Mouse (Mus musculus): ENCODE data around the gene Nup160. TPM values are rescaled to one million over a fixed set of nuclear protein-coding genes. Genes with fewer than 3 reads are reported as not detected.

Gene Nup160
- polyA plus RNA-seq, 1 experiment from 2014 or later, result 41.1 TPM

GRCm38 (mm10) chr2:90639747-90640699 lies 37.0 kb upstream of the Nup160 start:
- no peaks in the 10 kb centered on the region for H3K27me3 ChIP-seq (replicated peaks; ENCODE audit: control insufficient read depth, insufficient read depth, low read length)
- ATAC-seq (ENCODE audit: low read depth), result peak; percentile 71; the same call in 1 of the 2 replicates
- H3K27ac ChIP-seq (replicated peaks; ENCODE audit: low read depth, low read length), result no peak overlapping the region
- no peak overlapping the region for H3K9ac ChIP-seq (ENCODE audit: low read depth, low read length)
- H3K4me1 ChIP-seq (ENCODE audit: control insufficient read depth, insufficient read depth, low read length), result peaks cover 3% of the 10 kb centered on the region; the same call in 1 of the 2 replicates
- DNase-seq (ENCODE audit: low spot score), result peak; percentile 41
- no peak overlapping the region for H3K4me3 ChIP-seq (ENCODE audit: low read depth, low read length)
- H3K4me2 ChIP-seq (ENCODE audit: low read depth, low read length), result no peak overlapping the region
- no peaks in the 10 kb centered on the region for H3K9me3 ChIP-seq (ENCODE audit: control insufficient read depth, low read length)
- WGBS, result 45% methylated on average over 5 of the region's 5 CpGs
- H3K36me3 ChIP-seq (ENCODE audit: control insufficient read depth, insufficient read depth, low read length), result no peaks in the 10 kb centered on the region

GRCm38 (mm10) chr2:90641007-90641709 lies 35.9 kb upstream of the Nup160 start:
- Histone ChIP-seq H3K36me3 (ENCODE audit: control insufficient read depth, insufficient read depth, low read length) (no peaks in the 10 kb centered on the region), H3K9ac (ENCODE audit: low read depth, low read length) (no peak overlapping the region), H3K9me3 (ENCODE audit: control insufficient read depth, low read length) (no peaks in the 10 kb centered on the region), H3K27me3 (replicated peaks; ENCODE audit: control insufficient read depth, insufficient read depth, low read length) (no peaks in the 10 kb centered on the region), H3K4me1 (ENCODE audit: control insufficient read depth, insufficient read depth, low read length) (peaks cover 3% of the 10 kb centered on the region; the same call in 1 of the 2 replicates), H3K4me2 (ENCODE audit: low read depth, low read length) (no peak overlapping the region), H3K27ac (replicated peaks; ENCODE audit: low read depth, low read length) (no peak overlapping the region), H3K4me3 (ENCODE audit: low read depth, low read length) (no peak overlapping the region)
- 76% methylated on average over 10 of the region's 10 CpGs for WGBS
- DNase-seq (ENCODE audit: low spot score) (no peak), ATAC-seq (ENCODE audit: low read depth) (no peak; the same call in 1 of the 2 replicates)

GRCm38 (mm10) chr2:90641710-90642039 lies 35.3 kb upstream of the Nup160 start:
- Histone ChIP-seq H3K9me3 (ENCODE audit: control insufficient read depth, low read length) (no peaks in the 10 kb centered on the region), H3K4me3 (ENCODE audit: low read depth, low read length) (no peak overlapping the region), H3K27ac (replicated peaks; ENCODE audit: low read depth, low read length) (no peak overlapping the region), H3K9ac (ENCODE audit: low read depth, low read length) (no peak overlapping the region), H3K36me3 (ENCODE audit: control insufficient read depth, insufficient read depth, low read length) (no peaks in the 10 kb centered on the region), H3K27me3 (replicated peaks; ENCODE audit: control insufficient read depth, insufficient read depth, low read length) (no peaks in the 10 kb centered on the region), H3K4me2 (ENCODE audit: low read depth, low read length) (no peak overlapping the region), H3K4me1 (ENCODE audit: control insufficient read depth, insufficient read depth, low read length) (peaks cover 3% of the 10 kb centered on the region; the same call in 1 of the 2 replicates)
- ATAC-seq (ENCODE audit: low read depth) (no peak), DNase-seq (ENCODE audit: low spot score) (no peak)
- WGBS, result 81% methylated on average over 4 of the region's 4 CpGs

DNA sequence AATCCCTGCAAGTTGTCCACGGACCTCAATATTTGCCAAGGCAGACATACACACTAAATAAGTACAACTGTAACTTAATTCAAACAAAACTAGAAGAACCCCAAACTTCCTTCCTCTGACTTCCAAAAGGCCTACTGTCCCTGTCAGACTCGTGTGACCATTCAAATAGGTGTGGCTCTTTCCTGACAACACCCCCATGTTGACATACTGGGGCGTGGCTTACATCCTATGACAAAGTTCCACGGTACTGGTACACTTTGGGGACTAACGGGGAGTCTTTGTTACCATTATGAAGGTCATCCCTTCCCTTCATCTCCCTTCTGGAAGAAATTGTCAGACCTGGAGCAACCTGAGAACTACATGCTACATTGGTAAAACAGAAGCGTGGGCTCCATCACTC lies 29.9 kb upstream of the Nup160 start:
- no peaks in the 10 kb centered on the region for H3K27me3 ChIP-seq (replicated peaks; ENCODE audit: control insufficient read depth, insufficient read depth, low read length)

DNA sequence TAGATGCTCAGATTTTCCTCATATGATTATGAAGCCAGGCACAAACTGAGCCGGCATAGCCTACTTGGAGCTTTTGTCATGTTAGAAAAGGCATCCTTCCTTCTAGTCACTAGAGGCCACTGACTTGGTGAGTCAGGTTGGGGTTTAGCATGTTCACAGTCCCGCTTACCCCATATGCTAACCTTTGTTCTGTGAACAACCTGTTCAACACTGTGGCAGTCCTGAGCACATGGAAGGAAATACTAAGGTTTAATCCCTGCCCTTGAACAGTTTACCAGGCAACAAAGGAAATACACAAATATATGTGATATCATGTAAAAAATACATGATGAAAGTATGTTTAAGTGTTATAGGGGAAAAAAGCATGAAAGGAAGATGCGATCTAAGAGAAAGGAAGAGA lies 27.6 kb upstream of the Nup160 start:
- no peak overlapping the region for H3K9ac ChIP-seq (ENCODE audit: low read depth, low read length)
- H3K27ac ChIP-seq (replicated peaks; ENCODE audit: low read depth, low read length), result no peak overlapping the region
- no peaks in the 10 kb centered on the region for H3K9me3 ChIP-seq (ENCODE audit: control insufficient read depth, low read length)
- DNase-seq (ENCODE audit: low spot score), result no peak
- no peaks in the 10 kb centered on the region for H3K4me1 ChIP-seq (ENCODE audit: control insufficient read depth, insufficient read depth, low read length)
- WGBS, result 88% methylated on average over 3 of the region's 3 CpGs
- no peak for ATAC-seq (ENCODE audit: low read depth)
- H3K4me2 ChIP-seq (ENCODE audit: low read depth, low read length), result no peak overlapping the region
- no peak overlapping the region for H3K4me3 ChIP-seq (ENCODE audit: low read depth, low read length)
- no peaks in the 10 kb centered on the region for H3K36me3 ChIP-seq (ENCODE audit: control insufficient read depth, insufficient read depth, low read length)
- no peaks in the 10 kb centered on the region for H3K27me3 ChIP-seq (replicated peaks; ENCODE audit: control insufficient read depth, insufficient read depth, low read length)

More for the DNA sequence above, 29.9 kb upstream of the Nup160 start:
- H3K4me2 ChIP-seq (ENCODE audit: low read depth, low read length), result no peak overlapping the region
- DNase-seq (ENCODE audit: low spot score) (no peak), ATAC-seq (ENCODE audit: low read depth) (no peak)
- no peak overlapping the region for H3K9ac ChIP-seq (ENCODE audit: low read depth, low read length)
- H3K27ac ChIP-seq (replicated peaks; ENCODE audit: low read depth, low read length), result no peak overlapping the region
- no peaks in the 10 kb centered on the region for H3K9me3 ChIP-seq (ENCODE audit: control insufficient read depth, low read length)
- H3K36me3 ChIP-seq (ENCODE audit: control insufficient read depth, insufficient read depth, low read length), result no peaks in the 10 kb centered on the region
- no peak overlapping the region for H3K4me3 ChIP-seq (ENCODE audit: low read depth, low read length)
- H3K4me1 ChIP-seq (ENCODE audit: control insufficient read depth, insufficient read depth, low read length), result no peaks in the 10 kb centered on the region
- WGBS, result 76% methylated on average over 6 of the region's 6 CpGs

GRCm38 (mm10) chr2:90649965-90650364 lies 27.1 kb upstream of the Nup160 start:
- Histone ChIP-seq H3K4me3 (ENCODE audit: low read depth, low read length) (no peak overlapping the region), H3K4me1 (ENCODE audit: control insufficient read depth, insufficient read depth, low read length) (no peaks in the 10 kb centered on the region), H3K4me2 (ENCODE audit: low read depth, low read length) (no peak overlapping the region), H3K36me3 (ENCODE audit: control insufficient read depth, insufficient read depth, low read length) (no peaks in the 10 kb centered on the region), H3K9me3 (ENCODE audit: control insufficient read depth, low read length) (no peaks in the 10 kb centered on the region), H3K9ac (ENCODE audit: low read depth, low read length) (no peak overlapping the region), H3K27ac (replicated peaks; ENCODE audit: low read depth, low read length) (no peak overlapping the region), H3K27me3 (replicated peaks; ENCODE audit: control insufficient read depth, insufficient read depth, low read length) (no peaks in the 10 kb centered on the region)
- 64% methylated on average over 4 of the region's 4 CpGs for WGBS
- DNase-seq (ENCODE audit: low spot score) (no peak), ATAC-seq (ENCODE audit: low read depth) (no peak)

DNA sequence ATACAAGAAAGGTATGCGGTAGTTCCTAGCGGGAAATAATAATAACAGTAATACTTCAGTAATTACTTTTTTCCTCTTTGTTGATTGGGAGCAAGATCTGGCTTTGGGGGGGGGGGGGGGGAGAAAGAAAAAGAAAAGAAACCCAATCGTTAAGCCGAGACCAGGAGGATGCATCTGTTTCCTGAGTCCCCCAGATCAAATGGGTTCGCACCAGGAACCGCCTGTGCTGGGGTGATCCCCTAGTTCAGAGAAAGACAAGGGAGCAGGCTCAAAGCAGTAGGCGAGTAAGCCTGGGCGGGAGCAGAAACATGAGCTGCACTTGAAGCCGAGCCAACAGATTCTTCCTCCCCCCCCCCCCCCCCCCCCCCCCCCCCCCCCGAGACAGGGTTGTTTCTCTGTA lies 24.9 kb upstream of the Nup160 start:
- Histone ChIP-seq H3K36me3 (ENCODE audit: control insufficient read depth, insufficient read depth, low read length) (no peaks in the 10 kb centered on the region), H3K27me3 (replicated peaks; ENCODE audit: control insufficient read depth, insufficient read depth, low read length) (no peaks in the 10 kb centered on the region), H3K4me3 (ENCODE audit: low read depth, low read length) (no peak overlapping the region), H3K9ac (ENCODE audit: low read depth, low read length) (no peak overlapping the region), H3K27ac (replicated peaks; ENCODE audit: low read depth, low read length) (no peak overlapping the region), H3K4me2 (ENCODE audit: low read depth, low read length) (no peak overlapping the region), H3K9me3 (ENCODE audit: control insufficient read depth, low read length) (no peaks in the 10 kb centered on the region), H3K4me1 (ENCODE audit: control insufficient read depth, insufficient read depth, low read length) (no peaks in the 10 kb centered on the region)
- no peak for DNase-seq (ENCODE audit: low spot score)
- no peak for ATAC-seq (ENCODE audit: low read depth)
- 57% methylated on average over 9 of the region's 10 CpGs for WGBS

DNA sequence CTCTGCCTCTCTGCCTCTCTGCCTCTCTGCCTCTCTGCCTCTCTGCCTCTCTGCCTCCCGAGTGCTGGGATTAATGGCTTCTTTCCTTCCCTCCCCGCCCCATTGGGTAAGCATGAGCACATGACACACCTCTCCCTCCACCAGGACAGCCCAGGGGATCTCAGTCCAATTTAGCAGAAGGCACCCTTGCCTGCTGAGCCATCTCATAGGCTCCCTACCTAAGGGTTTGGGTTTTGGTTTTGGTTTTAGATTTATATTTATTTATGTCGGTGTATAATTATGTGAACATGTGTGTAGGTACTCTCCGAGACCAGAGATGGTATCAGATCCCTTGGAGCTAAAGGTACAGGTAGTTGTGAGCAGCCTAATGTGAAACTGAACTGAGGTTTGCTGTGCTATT lies 24.0 kb upstream of the Nup160 start:
- Histone ChIP-seq H3K4me1 (ENCODE audit: control insufficient read depth, insufficient read depth, low read length) (no peaks in the 10 kb centered on the region), H3K9ac (ENCODE audit: low read depth, low read length) (no peak overlapping the region), H3K27ac (replicated peaks; ENCODE audit: low read depth, low read length) (no peak overlapping the region), H3K36me3 (ENCODE audit: control insufficient read depth, insufficient read depth, low read length) (no peaks in the 10 kb centered on the region), H3K4me2 (ENCODE audit: low read depth, low read length) (no peak overlapping the region), H3K4me3 (ENCODE audit: low read depth, low read length) (no peak overlapping the region), H3K27me3 (replicated peaks; ENCODE audit: control insufficient read depth, insufficient read depth, low read length) (no peaks in the 10 kb centered on the region), H3K9me3 (ENCODE audit: control insufficient read depth, low read length) (no peaks in the 10 kb centered on the region)
- DNase-seq (ENCODE audit: low spot score), result no peak
- ATAC-seq (ENCODE audit: low read depth), result no peak
- 64% methylated on average over 4 of the region's 4 CpGs for WGBS

All from embryonic facial prominence, embryonic 14.5 days (tissue).